Mouse (Mus musculus) liver, postnatal 0 days (tissue): ENCODE measurements at regions not wholly inside any gene's neighbourhood (a gene's known extent, or its start where the extent isn't known, plus 50 kb on each side); places are given as distances from the start of the nearest gene placed in this dataset.

Experiments
- ATAC-seq: fragments of 200-750 bp; cut with Nextera tagmentation; 2 replicates; pipeline ENCODE4 v1.8.0; 2017; ENCODE audit warnings: mild to moderate bottlenecking, moderate library complexity
- DNase-seq: peaks from one replicate; pipeline ENCODE4 v3.0.0-alpha.2; 2016
- H3K27ac ChIP-seq: fragments of 300-500 bp; sonication (generic); 2 replicates; pipeline ENCODE4 v1.5.1; 2014; ENCODE audit warnings: antibody characterized with exemption, moderate library complexity, mild to moderate bottlenecking, low read depth
- H3K27me3 ChIP-seq: fragments of 300-500 bp; sonication (generic); 2 replicates; pipeline ENCODE4 v1.6.1; 2014; ENCODE audit warnings: low read length, control low read depth, mixed read lengths; ENCODE audit not compliant: insufficient read depth
- H3K36me3 ChIP-seq: fragments of 300-500 bp; sonication (generic); replicated peaks from 2 replicates; pipeline ENCODE4 v1.6.1; 2014; ENCODE audit warnings: mild to moderate bottlenecking, control low read depth, low read length, moderate library complexity, mixed read lengths; ENCODE audit not compliant: insufficient read depth
- H3K4me1 ChIP-seq: fragments of 300-500 bp; sonication (generic); 2 replicates; pipeline ENCODE4 v1.6.1; 2014; ENCODE audit warnings: antibody characterized with exemption, mild to moderate bottlenecking, control low read depth; ENCODE audit not compliant: insufficient read depth
- H3K4me2 ChIP-seq: fragments of 300-500 bp; sonication (generic); 2 replicates; pipeline ENCODE4 v1.6.1; 2014; ENCODE audit warnings: low read depth, mild to moderate bottlenecking, low read length, moderate library complexity, mixed read lengths
- H3K4me3 ChIP-seq: fragments of 300-500 bp; sonication (generic); 2 replicates; pipeline ENCODE4 v1.5.1; 2014; ENCODE audit warnings: low read depth, low read length
- H3K9ac ChIP-seq: fragments of 300-500 bp; sonication (generic); replicated peaks from 2 replicates; pipeline ENCODE4 v1.6.1; 2014; ENCODE audit warnings: mild to moderate bottlenecking, moderate library complexity
- H3K9me3 ChIP-seq: fragments of 300-500 bp; sonication (generic); 2 replicates; pipeline ENCODE4 v1.6.1; 2016; ENCODE audit warnings: mild to moderate bottlenecking, control low read depth, low read length, mixed read lengths
- CTCF ChIP-seq: sonication (generic); IDR thresholded peaks from 2 replicates; pipeline ENCODE4 v1.5.1; 2016; ENCODE audit warnings: antibody characterized with exemption, low read depth
- EP300 ChIP-seq: IDR thresholded peaks from 2 replicates; pipeline ENCODE4 v1.6.1; 2016; ENCODE audit warnings: antibody characterized with exemption, low read depth, mild to moderate bottlenecking
- WGBS: fragments of 180-500 bp; shearing (Covaris S2); extraction: QIAGEN DNeasy Blood & Tissue Kit; methylation state at CpG from one replicate; pipeline ENCODE4 v1.1.7; 2014; ENCODE audit not compliant: insufficient replicate concordance; 5-methylcytosine and 5-hydroxymethylcytosine counted together

GRCm38 (mm10) chr14:71229955-71230354 lies 630.3 kb upstream of the Fam160b2 start:
- H3K27me3 ChIP-seq = no peaks in the 10 kb centered on the region
- TF ChIP-seq CTCF (no peak), EP300 (no peak)
- 47% methylated on average over 2 of the region's 2 CpGs for WGBS
- no peak overlapping the region for H3K4me2 ChIP-seq
- ATAC-seq (no peak), DNase-seq (no peak)
- no peak overlapping the region for H3K27ac ChIP-seq
- no peaks in the 10 kb centered on the region for H3K9me3 ChIP-seq
- no peak overlapping the region for H3K9ac ChIP-seq
- H3K4me1 ChIP-seq = no peaks in the 10 kb centered on the region
- no peaks in the 10 kb centered on the region for H3K36me3 ChIP-seq
- no peak overlapping the region for H3K4me3 ChIP-seq

DNA sequence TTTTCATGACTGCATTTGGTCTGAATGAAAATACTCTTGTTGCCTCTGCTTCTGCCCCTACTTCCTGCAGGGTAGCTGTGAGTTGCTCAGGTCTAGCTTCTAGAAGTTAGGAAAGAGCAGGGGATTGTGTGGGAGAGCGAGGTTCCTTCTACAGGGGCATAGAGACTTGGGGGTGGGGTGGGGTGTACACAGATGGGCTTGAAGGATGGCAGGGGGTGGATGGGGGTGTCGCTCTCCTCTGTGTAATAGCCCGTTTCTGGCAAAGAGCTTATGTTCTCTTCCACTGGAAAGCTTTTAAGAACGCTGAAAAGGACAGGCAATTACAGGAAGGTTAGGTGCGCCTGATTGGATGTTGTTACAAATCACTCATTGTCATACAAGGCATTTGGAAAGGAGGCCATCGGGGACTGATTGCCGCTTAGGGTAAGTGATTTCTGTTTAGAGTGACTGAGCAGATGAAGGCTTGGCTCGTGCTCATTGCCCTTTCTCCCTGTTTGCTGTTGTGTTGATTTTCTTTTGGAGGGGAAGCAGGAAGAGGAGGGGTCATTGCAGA lies 629.3 kb upstream of the Fam160b2 start:
- Histone ChIP-seq H3K4me1 (no peaks in the 10 kb centered on the region), H3K36me3 (no peaks in the 10 kb centered on the region), H3K4me3 (no peak overlapping the region), H3K27ac (no peak overlapping the region), H3K9ac (no peak overlapping the region), H3K27me3 (no peaks in the 10 kb centered on the region), H3K9me3 (no peaks in the 10 kb centered on the region), H3K4me2 (no peak overlapping the region)
- ATAC-seq (no peak), DNase-seq (no peak)
- TF ChIP-seq EP300 = no peak
- no peak for TF ChIP-seq CTCF
- WGBS = 75% methylated on average over 8 of the region's 8 CpGs

DNA sequence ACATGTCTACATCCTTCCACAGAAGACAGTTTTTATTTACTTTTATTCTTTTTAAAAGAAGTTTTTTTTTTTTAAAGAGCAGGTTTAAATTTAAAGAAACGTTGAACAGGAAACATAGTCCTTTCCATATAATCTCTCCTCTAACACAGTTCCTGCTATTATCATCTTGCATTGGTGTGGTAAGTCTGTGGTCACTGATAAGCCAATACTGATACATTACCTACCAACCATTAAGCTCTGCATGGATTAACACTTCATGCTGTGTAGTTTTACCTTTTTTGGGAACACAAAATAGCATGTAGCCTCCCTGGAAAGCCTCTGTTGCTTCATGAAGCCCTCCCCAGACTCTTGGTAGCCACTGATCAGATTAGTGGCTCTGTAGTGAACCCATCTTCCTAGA lies 617.4 kb upstream of the Fam160b2 start:
- 41% methylated on average over 1 of the region's 1 CpGs for WGBS
- DNase-seq = no peak
- H3K36me3 ChIP-seq = no peaks in the 10 kb centered on the region
- TF ChIP-seq CTCF (no peak), EP300 (peak; percentile 80)
- H3K27ac ChIP-seq = no peak overlapping the region
- no peak overlapping the region for H3K4me2 ChIP-seq
- no peak overlapping the region for H3K4me3 ChIP-seq
- H3K9ac ChIP-seq = no peak overlapping the region
- 0 out of 2 replicates have a peak, but pooled peaks cover 2% of the 10 kb centered on the region for H3K9me3 ChIP-seq
- ATAC-seq = no peak
- H3K4me1 ChIP-seq = no peaks in the 10 kb centered on the region
- H3K27me3 ChIP-seq = no peaks in the 10 kb centered on the region

GRCm38 (mm10) chr14:71211359-71211978 lies 611.8 kb upstream of the Fam160b2 start:
- Histone ChIP-seq H3K27me3 (no peaks in the 10 kb centered on the region), H3K4me1 (no peaks in the 10 kb centered on the region), H3K27ac (no peak overlapping the region), H3K9me3 (no peaks in the 10 kb centered on the region), H3K9ac (no peak overlapping the region), H3K4me2 (no peak overlapping the region), H3K36me3 (no peaks in the 10 kb centered on the region), H3K4me3 (no peak overlapping the region)
- WGBS = 54% methylated on average over 3 of the region's 3 CpGs
- no peak for DNase-seq
- ATAC-seq = no peak
- TF ChIP-seq CTCF = no peak
- TF ChIP-seq EP300 = peak; percentile 47

GRCm38 (mm10) chr14:71203459-71203858 lies 603.8 kb upstream of the Fam160b2 start:
- Histone ChIP-seq H3K9me3 (no peaks in the 10 kb centered on the region), H3K36me3 (no peaks in the 10 kb centered on the region), H3K27ac (no peak overlapping the region), H3K4me1 (no peaks in the 10 kb centered on the region), H3K9ac (no peak overlapping the region), H3K4me2 (no peak overlapping the region), H3K27me3 (no peaks in the 10 kb centered on the region), H3K4me3 (no peak overlapping the region)
- no peak for DNase-seq
- WGBS = 77% methylated on average over 6 of the region's 6 CpGs
- no peak for ATAC-seq
- TF ChIP-seq CTCF (no peak), EP300 (no peak)

DNA sequence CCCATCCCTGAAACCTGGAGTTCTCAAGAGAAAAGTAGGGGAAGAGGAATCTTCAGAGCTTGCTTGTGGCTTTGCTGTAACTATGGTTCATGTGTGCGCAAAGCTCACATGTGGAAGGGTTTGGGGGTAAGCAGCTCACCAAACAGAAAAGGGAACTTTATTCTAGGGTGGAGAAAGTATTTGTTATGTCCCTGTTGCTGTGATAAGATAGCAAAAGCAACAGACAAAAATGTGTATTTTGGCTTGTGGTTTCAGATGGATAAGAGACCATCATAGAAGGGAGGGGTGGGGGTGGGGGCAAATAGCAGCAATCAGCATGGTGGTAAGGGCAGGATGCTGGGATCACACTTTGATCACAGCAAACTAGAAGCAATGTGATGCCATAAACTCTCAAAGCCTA lies 601.3 kb upstream of the Fam160b2 start:
- ATAC-seq = no peak
- no peak overlapping the region for H3K4me2 ChIP-seq

More for the DNA sequence above, 601.3 kb upstream of the Fam160b2 start:
- H3K4me3 ChIP-seq = no peak overlapping the region
- H3K9me3 ChIP-seq = no peaks in the 10 kb centered on the region
- no peaks in the 10 kb centered on the region for H3K4me1 ChIP-seq
- no peaks in the 10 kb centered on the region for H3K36me3 ChIP-seq
- WGBS = 60% methylated on average over 1 of the region's 1 CpGs
- DNase-seq = no peak
- H3K27ac ChIP-seq = no peak overlapping the region
- no peaks in the 10 kb centered on the region for H3K27me3 ChIP-seq
- TF ChIP-seq EP300 (peak; percentile 83; the same call in 1 of the 2 replicates), CTCF (no peak)
- H3K9ac ChIP-seq = no peak overlapping the region
